Mouse (Mus musculus): ENCODE results near the gene Ap4b1.
"Not testable (repeated sequence)": the region's sequence is repeated elsewhere in the genome, so short reads cannot be mapped to it uniquely, and the experiment has no call there.

- TF ChIP-seq CTCF (IDR thresholded peaks at IDR 0.05; ENCODE audit: extremely low read depth, insufficient read depth, insufficient read length, insufficient replicate concordance); POLR2A (IDR thresholded peaks at IDR 0.05; ENCODE audit: low read depth, low read length): not testable (repeated sequence)
These were observed 21.4 kb downstream of the Ap4b1 start for GRCm38 (mm10) chr3:103830681-103831080.

All from spleen, adult 2 months (tissue).